Mouse (Mus musculus): Measurements from ENCODE around the gene Pcdh10. TPM values are rescaled to one million over a fixed set of nuclear protein-coding genes. Genes with fewer than 3 reads are reported as not detected.

Pcdh10 gene
- 63.1 TPM for polyA plus RNA-seq (2015; fragmentation: Illumina TruSeq; extraction: RNeasy Lipid Tissue Mini Kit (QIAGEN cat#74804); ENCODE audit: low read depth, low replicate concordance)

DNA sequence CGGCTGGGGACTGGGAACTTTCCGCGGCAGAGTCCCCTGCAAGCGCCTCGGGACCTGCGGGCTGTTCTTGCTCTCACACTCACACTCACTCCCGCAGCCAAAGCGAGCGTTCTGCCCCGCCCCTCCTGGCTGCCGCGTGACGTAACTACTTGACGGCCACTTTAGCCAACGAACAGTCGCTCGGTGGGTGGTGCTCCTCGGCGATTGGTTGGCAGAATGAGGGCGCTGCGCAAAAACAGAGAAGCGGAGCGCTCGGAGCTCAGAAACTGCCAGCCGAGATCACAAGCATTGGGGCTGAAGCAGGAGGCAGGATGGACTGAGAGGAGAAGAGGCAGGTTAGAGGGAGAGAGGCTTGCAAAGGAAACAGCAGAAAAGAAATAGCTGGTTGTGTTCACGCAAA lies at the start of gene Pcdh10:
Gene Pcdh10, plus strand, starts transcription at position 254 of the 400 bp plus-strand sequence.

Measured in brain, adult 10 weeks (tissue).